Mouse (Mus musculus) forebrain, embryonic 15.5 days (tissue): ENCODE results near the gene Napepld. TPM values are rescaled to one million over a fixed set of nuclear protein-coding genes. Genes with fewer than 3 reads are reported as not detected.
A peak's percentile ranks its signal among the peaks of the same experiment; 100 is the strongest.

Experiments
- ATAC-seq: fragments of 200-750 bp; cut with Nextera tagmentation; replicated peaks from 2 replicates; pipeline ENCODE4 v1.8.0; 2017; ENCODE audit warnings: mild to moderate bottlenecking, moderate TSS enrichment, moderate library complexity
- H3K27ac ChIP-seq: fragments of 300-500 bp; sonication (generic); replicated peaks from 2 replicates; pipeline ENCODE4 v1.5.1; 2015; ENCODE audit warnings: mild to moderate bottlenecking, inconsistent platforms
- H3K27me3 ChIP-seq: fragments of 300-500 bp; sonication (generic); 2 replicates; pipeline ENCODE4 v1.6.1; 2015; ENCODE audit warnings: inconsistent platforms
- H3K36me3 ChIP-seq: fragments of 300-500 bp; sonication (generic); 2 replicates; pipeline ENCODE4 v1.6.1; 2015; ENCODE audit warnings: mild to moderate bottlenecking, inconsistent platforms
- H3K4me1 ChIP-seq: fragments of 300-500 bp; sonication (generic); 2 replicates; pipeline ENCODE4 v1.6.1; 2015; ENCODE audit warnings: inconsistent platforms
- H3K4me2 ChIP-seq: fragments of 300-500 bp; sonication (generic); replicated peaks from 2 replicates; pipeline ENCODE4 v1.6.1; 2015; ENCODE audit warnings: mild to moderate bottlenecking, inconsistent platforms
- H3K4me3 ChIP-seq: fragments of 300-500 bp; sonication (generic); 2 replicates; pipeline ENCODE4 v1.5.1; 2015; ENCODE audit warnings: mild to moderate bottlenecking, inconsistent platforms
- H3K9ac ChIP-seq: fragments of 300-500 bp; sonication (generic); replicated peaks from 2 replicates; pipeline ENCODE4 v1.6.1; 2015; ENCODE audit warnings: mild to moderate bottlenecking, inconsistent platforms
- H3K9me3 ChIP-seq: fragments of 300-500 bp; sonication (generic); 2 replicates; pipeline ENCODE4 v1.6.1; 2016; ENCODE audit warnings: inconsistent platforms
- WGBS: fragments of 180-500 bp; shearing (Covaris S2); methylation state at CpG from one replicate; pipeline ENCODE4 v1.1.7; 2015; ENCODE audit warnings: mixed read lengths; 5-methylcytosine and 5-hydroxymethylcytosine counted together
- polyA plus RNA-seq: library from polyadenylated mRNA; unstranded; fragments of >200 nt; fragmentation: Nextera tagmentation; extraction: Ambion mirVana; gene quantifications from 2 replicates; pipeline ENCODE4 v1.2.1, GENCODE M21; 2015

The Napepld gene
- polyA plus RNA-seq, 1 experiment from 2014 or later: 3.9 TPM

DNA sequence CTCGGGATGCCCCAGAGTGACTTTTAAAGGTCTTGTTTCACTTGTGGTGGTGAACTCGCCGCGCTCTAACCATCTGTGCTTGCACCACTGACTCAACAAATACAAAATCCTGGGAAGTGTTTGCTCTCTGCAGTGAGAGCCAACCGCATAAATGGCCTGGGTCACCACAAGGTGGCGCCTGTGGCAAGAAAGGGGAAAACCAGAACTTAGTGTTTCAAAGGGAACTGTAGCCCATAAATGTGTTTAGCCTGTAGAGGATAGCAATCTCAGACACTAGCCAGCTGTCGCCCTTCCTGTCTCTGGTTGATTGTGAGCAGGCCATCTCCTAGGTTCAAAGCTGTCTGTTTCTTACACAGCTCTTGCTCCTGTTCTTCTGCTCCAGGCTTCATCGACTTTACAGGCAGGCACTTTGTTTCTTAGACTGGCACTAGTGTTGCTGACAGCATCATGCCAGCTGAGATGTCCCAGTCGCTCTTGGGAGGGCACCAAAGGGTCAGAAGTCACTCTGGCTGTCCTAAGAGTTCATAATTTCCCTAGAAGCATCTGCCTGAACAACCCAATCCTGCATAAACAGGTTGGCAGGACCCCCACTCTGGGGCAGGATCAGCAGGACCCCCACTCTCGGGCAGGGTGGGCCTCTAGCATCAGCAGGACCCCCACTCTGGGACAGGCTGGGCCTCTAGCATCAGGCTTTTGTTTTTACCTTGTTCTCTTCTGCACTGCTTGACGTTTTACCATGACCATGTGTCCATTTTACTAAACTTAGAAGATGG, 42.4 kb downstream of the Napepld start:
- Histone ChIP-seq H3K27ac (no peak overlapping the region), H3K9me3 (no peaks in the 10 kb centered on the region), H3K36me3 (peaks cover 64% of the 10 kb centered on the region), H3K27me3 (no peaks in the 10 kb centered on the region), H3K9ac (no peak overlapping the region), H3K4me1 (peaks cover 18% of the 10 kb centered on the region), H3K4me3 (no peak overlapping the region), H3K4me2 (no peak overlapping the region)
- WGBS: 53% methylated on average over 11 of the region's 11 CpGs
- peak; percentile 63 for ATAC-seq

DNA sequence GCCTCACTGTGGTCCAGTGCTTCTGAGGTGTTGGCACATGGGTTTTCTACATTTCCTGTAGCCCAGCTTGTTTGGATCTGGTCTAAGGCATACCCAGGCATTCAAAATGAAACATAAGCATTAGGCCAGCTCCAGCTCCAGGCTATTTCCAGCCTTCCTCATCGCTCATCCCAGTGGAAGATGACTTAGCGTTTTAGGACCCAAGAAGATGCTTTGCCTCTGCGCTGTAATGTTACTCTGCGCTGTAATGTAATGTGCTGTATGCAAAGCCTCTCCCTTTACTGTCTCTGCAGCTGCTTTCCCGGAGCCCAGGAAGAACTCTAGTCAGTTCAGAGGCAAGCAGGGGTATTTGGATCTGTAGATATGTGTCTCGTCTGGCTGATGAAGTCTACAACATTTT, 43.2 kb downstream of the Napepld start:
- ATAC-seq: no peak
- Histone ChIP-seq H3K36me3 (peaks cover 67% of the 10 kb centered on the region), H3K9ac (no peak overlapping the region), H3K27ac (no peak overlapping the region), H3K27me3 (no peaks in the 10 kb centered on the region), H3K9me3 (no peaks in the 10 kb centered on the region), H3K4me1 (peaks cover 18% of the 10 kb centered on the region), H3K4me3 (no peak overlapping the region), H3K4me2 (no peak overlapping the region)
- WGBS: 84% methylated on average over 6 of the region's 6 CpGs

DNA sequence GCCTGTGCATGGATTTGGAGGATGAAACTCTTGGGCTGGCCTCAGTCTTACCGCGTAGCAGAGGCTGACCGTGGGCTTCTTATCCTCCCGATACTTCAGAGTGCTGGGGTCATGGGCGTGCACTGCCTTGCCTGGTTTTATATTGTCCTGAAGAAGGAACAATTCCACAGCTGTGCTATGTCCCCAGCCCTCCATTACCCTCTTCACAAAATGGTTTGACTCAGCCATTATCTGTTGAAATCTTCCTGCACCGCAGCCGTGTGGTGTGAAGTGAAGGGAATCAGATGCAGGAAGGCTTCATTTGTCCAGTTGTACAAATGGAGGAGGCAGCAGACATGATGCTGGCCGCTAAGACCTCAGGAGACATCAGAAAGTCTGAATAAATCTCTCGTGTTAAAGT, 44.3 kb downstream of the Napepld start:
- Histone ChIP-seq H3K27me3 (no peaks in the 10 kb centered on the region), H3K4me1 (peaks cover 18% of the 10 kb centered on the region), H3K4me3 (no peak overlapping the region), H3K36me3 (peaks cover 70% of the 10 kb centered on the region), H3K27ac (no peak overlapping the region), H3K4me2 (no peak overlapping the region), H3K9me3 (no peaks in the 10 kb centered on the region), H3K9ac (no peak overlapping the region)
- ATAC-seq: no peak
- WGBS: 89% methylated on average over 9 of the region's 9 CpGs

DNA sequence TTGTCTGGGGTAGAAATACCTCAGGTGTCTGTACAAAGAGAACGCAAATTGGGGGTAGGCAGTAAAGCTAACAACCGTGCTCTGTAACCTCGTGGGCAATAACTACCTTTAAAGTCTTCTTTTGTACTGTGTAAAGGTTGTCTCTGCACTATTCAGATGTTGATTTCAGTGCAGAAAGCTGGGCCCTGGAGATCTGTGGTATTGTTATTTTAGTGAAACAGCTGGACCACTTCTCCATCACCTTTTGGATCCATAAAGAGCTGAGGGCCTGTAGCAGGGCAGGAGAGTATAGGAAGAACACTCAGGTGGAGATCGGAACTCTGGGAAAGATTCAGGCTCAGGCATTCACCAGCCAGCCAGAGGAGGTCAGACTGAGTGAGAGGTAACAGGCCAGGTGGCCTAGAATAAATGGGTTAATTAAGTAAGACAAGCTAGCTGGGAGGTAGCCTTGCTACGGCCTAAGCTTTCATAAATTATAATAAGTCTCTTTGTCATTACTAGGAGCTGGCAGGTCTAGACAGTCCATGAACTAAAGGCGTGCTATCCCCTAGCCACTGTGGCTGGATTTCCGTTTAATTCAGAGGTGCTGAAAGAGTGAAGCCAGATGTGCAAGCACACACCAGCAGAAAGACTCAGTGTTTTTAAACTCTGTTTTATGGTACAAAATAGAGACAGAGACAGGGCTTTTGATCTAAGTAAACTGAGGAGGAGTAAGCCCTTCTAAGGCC, 49.1 kb downstream of the Napepld start:
- Histone ChIP-seq H3K27ac (no peak overlapping the region), H3K4me1 (peaks cover 11% of the 10 kb centered on the region), H3K9ac (no peak overlapping the region), H3K4me2 (no peak overlapping the region), H3K27me3 (no peaks in the 10 kb centered on the region), H3K36me3 (peaks cover 68% of the 10 kb centered on the region), H3K4me3 (no peak overlapping the region), H3K9me3 (no peaks in the 10 kb centered on the region)
- ATAC-seq: no peak
- 88% methylated on average over 7 of the region's 7 CpGs for WGBS

DNA sequence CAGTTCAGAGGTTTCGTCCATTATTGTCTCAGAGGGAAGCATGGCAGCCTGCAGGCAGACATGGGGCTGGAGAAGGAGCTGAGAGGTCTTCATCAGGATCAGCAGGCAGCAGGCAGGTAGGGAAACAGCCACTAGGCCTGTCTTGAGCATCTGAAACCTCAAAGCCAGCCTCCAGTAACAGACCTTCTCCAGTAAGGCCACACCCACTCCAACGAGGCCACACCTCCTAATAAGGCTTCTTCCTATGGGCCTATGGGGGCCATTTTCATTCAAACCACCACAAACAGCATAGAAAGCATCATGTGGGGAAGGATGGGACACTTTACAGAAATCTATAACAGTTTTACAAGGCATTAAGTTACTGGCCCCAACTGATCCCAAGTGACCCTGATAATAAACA, 50.5 kb downstream of the Napepld start:
- Histone ChIP-seq H3K9ac (no peak overlapping the region), H3K4me1 (peaks cover 18% of the 10 kb centered on the region), H3K27ac (no peak overlapping the region), H3K4me2 (no peak overlapping the region), H3K4me3 (no peak overlapping the region), H3K36me3 (peaks cover 61% of the 10 kb centered on the region), H3K27me3 (no peaks in the 10 kb centered on the region), H3K9me3 (no peaks in the 10 kb centered on the region)
- 83% methylated on average over 2 of the region's 2 CpGs for WGBS
- ATAC-seq: no peak

DNA sequence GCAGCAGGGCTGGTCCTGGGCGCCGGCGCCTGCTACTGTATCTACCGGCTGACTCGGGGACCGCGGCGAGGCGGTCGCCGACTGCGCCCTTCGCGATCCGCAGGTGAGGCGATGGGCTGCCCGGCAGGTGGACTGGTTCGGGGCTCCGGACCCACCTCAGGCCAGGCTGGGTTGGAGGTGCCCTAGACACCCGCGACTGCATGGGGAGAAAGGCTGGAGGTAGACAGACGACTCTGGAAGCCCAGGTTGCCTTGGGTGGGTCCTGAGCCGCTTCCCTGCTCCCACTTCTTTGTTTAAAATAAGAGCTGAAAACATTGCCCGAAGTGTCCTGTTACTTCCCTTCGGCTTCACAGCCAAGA, 55.1 kb downstream of the Napepld start:
- Histone ChIP-seq H3K27ac (peak overlapping the region; percentile 96), H3K36me3 (peaks cover 30% of the 10 kb centered on the region), H3K27me3 (no peaks in the 10 kb centered on the region), H3K4me2 (peak overlapping the region; percentile 71), H3K4me1 (peaks cover 23% of the 10 kb centered on the region), H3K4me3 (peak overlapping the region; percentile 98), H3K9ac (peak overlapping the region; percentile 99), H3K9me3 (no peaks in the 10 kb centered on the region)
- under 1% methylated on average over 25 of the region's 25 CpGs for WGBS
- ATAC-seq: no peak

DNA sequence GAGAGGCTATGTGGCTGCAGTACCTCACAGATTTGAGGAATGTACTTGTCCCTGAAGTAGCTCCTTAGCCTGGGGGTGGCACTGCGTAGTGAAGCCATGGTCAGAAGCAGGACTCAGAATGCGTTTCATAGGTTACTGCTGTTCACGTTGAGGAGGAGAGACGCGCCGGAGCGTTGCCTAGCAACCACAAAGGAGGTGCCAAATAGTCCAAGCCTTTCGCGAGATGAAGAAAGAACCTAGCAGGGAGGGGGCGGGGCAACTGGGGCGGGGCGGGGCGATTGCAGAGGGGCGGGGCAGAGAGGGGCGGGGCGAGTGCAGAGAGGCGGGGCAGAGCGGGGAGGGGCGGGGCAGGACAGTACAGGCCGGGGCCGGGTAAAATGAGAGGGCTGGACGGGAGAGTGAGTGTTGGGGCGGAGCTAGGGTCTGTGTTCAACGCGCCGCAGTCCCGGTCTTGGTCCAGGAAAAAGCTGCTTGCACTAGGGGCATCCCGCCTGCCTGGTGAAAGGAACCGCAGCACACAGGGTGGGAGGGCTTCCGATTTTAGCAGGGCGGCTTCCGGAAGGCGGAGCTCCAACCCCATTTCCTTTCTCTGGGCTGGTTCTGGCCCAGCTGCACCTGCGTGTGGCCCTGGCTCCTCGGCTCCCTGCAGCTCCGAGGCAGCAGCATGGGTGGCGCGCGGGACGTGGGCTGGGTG, 55.6 kb downstream of the Napepld start, which contains the start of the genes Fbxl13 and Armc10:
Gene Fbxl13 (minus strand): TSS at position 196 of the 694 bp plus-strand sequence.
Gene Armc10 (plus strand): TSS at position 375 of the 694 bp plus-strand sequence.
- Histone ChIP-seq H3K36me3 (peaks cover 25% of the 10 kb centered on the region), H3K27ac (peak within 1 kb of the TSS; percentile 96), H3K27me3 (no peaks in the 10 kb centered on the region), H3K4me3 (peak within 1 kb of the TSS; percentile 98), H3K9ac (peak within 1 kb of the TSS; percentile 99), H3K4me2 (peak within 1 kb of the TSS; percentile 71), H3K4me1 (peaks cover 23% of the 10 kb centered on the region), H3K9me3 (no peaks in the 10 kb centered on the region)
- 2% methylated on average over 37 of the region's 40 CpGs for WGBS
- ATAC-seq: peak; percentile 97

DNA sequence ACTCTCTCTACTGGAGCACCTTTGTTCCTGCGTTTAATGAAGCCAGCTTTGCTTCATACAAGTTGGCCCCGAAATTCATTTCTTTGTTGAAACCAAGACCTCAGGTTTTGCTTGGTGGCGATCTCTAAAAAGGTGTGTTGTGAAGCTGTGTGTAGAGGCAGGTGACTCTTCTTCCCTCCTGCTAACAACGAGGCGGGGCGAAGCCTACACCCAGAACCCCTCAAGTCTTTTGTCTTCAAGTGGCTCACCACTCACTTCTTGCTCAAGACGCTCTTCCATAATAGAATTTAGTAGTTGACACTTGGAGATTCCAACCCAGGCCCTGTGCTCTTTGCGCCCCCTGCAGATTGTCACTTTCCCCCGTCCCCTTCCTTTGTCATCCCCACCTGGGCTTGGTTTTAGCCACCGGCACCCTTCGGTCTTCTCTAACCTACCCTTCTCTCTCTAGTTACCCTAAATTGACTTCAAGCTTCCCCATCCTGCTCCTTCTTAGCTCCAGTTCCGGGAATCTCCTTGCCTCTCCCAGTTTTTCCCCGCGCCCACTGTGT, 56.2 kb downstream of the Napepld start:
- no peak for ATAC-seq
- H3K9me3 ChIP-seq: no peaks in the 10 kb centered on the region
- H3K36me3 ChIP-seq: peaks cover 19% of the 10 kb centered on the region
- H3K27ac ChIP-seq: peak overlapping the region; percentile 96
- H3K4me2 ChIP-seq: peak overlapping the region; percentile 71
- H3K4me1 ChIP-seq: peaks cover 23% of the 10 kb centered on the region
- H3K27me3 ChIP-seq: no peaks in the 10 kb centered on the region
- H3K9ac ChIP-seq: peak overlapping the region; percentile 35
- WGBS: 11% methylated on average over 14 of the region's 14 CpGs
- peak overlapping the region; percentile 98 for H3K4me3 ChIP-seq

DNA sequence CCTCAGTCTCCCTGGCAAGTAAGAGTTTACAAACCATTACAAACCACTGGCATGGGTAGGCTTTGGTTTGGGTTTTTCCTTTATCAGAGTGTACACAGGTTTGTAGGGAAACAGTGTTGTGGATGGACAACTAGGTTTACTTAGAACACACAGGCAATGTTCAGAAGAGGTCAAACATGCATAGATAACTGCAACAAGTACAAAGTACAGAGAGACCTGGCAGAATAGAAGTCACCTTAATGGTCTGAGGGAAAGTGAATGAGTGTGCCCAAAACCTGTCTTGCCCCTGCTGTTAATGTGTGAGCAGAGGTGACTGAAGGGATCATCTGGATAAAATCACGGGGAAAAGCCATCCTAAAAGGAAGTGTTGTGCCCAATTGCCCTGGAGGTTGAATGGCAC, 57.6 kb downstream of the Napepld start:
- 27% methylated on average over 1 of the region's 1 CpGs for WGBS

DNA sequence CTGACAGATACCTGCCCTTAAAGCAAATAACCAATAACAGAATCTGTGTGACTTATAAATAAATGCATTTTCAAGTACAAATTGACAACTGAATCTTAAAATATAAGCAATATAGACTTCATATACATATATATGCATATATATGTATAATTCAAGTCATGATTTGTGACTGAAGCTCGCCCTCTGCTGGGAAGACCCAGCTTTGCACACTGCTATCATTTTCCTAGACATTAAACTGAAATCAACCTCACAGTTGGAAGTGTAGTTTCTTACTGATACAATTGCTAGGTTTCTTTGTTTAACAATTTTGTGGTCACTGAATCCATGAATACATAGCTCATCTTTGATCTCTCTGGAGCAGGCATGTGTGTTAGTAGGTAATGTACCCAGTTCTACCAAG, 60.2 kb downstream of the Napepld start:
- Histone ChIP-seq H3K9me3 (no peaks in the 10 kb centered on the region), H3K27me3 (no peaks in the 10 kb centered on the region), H3K4me2 (no peak overlapping the region), H3K4me3 (no peak overlapping the region), H3K36me3 (no peaks in the 10 kb centered on the region), H3K9ac (no peak overlapping the region), H3K27ac (no peak overlapping the region), H3K4me1 (peaks cover 5% of the 10 kb centered on the region)
- 0% methylated on average over 1 of the region's 1 CpGs for WGBS
- no peak for ATAC-seq

More for the DNA sequence above, 57.6 kb downstream of the Napepld start:
- Histone ChIP-seq H3K9ac (no peak overlapping the region), H3K27ac (no peak overlapping the region), H3K9me3 (no peaks in the 10 kb centered on the region), H3K27me3 (no peaks in the 10 kb centered on the region), H3K4me1 (peaks cover 23% of the 10 kb centered on the region), H3K4me2 (no peak overlapping the region), H3K4me3 (no peak overlapping the region), H3K36me3 (peaks cover 5% of the 10 kb centered on the region)
- ATAC-seq: no peak

DNA sequence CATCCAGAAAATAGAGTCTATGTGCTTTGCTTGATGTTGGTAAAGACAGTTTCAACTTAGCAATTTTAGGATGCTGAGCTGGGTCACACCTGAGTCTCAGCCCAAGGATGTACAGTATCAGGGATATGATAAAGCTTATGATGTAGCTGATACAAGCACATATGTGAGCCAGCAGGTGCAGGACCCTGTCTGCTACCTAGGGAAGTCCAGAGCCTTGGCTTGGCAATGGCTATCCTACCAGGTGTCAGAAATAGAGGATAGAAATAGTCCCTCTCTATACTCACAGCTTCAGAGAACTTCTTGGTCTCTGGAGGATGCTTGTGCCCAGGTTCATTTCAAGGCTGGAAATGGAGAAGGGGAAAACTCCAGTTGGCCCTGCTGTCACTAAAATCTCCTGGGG, 75.3 kb downstream of the Napepld start:
- H3K4me1 ChIP-seq: no peaks in the 10 kb centered on the region
- H3K27ac ChIP-seq: no peak overlapping the region
- no peak overlapping the region for H3K9ac ChIP-seq
- no peaks in the 10 kb centered on the region for H3K9me3 ChIP-seq
- H3K4me3 ChIP-seq: no peak overlapping the region
- ATAC-seq: no peak
- H3K4me2 ChIP-seq: no peak overlapping the region
- H3K27me3 ChIP-seq: no peaks in the 10 kb centered on the region
- H3K36me3 ChIP-seq: no peaks in the 10 kb centered on the region
